Mouse (Mus musculus): Measurements from ENCODE around the gene Gm49395.

Gene Gm49395

DNA sequence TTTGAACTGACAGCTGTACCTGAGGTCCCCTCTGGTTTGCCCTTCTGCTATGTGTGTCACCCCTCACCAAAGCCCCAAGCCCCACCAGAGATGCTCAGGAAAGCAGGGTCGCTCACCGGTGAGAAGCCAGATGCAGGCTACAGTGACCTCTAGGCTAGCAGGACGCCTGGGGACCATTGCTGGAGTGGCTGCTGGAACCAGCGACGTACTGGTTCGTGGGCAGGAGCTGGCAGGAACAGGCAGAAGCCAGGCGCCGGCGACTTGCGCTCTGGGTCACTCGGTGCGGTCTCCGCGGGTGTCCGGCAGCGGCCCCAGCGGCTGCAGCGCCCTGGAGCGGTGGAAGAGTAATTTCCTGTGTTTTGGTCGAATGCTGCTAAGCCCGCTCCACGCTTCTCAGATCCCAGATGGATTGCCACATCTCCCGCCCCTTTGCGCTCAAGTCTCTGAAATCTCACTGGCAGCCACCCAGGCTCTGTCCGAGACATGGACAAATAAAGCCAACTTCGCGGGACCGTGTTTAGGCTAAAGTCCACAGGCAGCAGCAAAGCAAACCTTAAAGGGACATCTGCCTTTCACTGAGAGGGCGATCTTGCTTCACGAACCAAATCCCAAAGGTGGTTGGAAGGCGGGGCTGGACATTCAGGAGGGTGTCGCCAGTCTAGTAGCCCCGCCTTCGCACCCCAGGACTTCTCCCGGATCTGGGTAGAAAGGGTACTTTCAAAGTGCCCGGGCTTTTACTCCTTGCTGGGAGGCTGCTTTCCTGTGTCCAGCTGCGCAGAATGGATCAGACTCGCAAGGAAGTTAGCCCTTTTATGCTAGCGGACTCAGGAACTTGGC lies at the start of gene Gm49395, which contains the start of gene Itga1:
Gene Gm49395, minus strand, starts transcription at position 567 of the 837 bp plus-strand sequence.
Gene Itga1, minus strand, starts transcription at position 610 of the 837 bp plus-strand sequence.
- DNase-seq (ENCODE audit: low read depth, low spot score), result peak; percentile 81

GRCm38 (mm10) chr13:115150602-115151001 lies 48.9 kb upstream of the Gm49395 start:
- no peak for DNase-seq (ENCODE audit: low read depth, low spot score)

DNA sequence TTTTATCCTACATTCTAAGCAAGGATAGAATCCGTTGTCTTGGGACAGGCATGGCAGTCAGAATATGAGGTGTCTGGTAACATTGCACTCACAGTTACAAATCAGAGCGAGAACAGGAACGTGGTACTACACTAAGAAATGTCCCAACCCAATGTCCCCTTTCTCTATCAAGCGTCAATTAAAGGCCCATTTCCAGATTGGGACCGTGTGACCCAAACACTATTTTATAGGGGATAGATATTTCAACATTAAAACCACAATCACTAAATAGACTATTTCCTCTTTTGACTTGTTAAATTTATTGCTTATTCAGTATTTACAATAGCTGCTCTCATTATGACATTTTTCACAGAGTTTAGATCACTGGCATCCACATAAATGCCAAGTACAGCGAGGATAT lies 48.1 kb upstream of the Gm49395 start:
- DNase-seq (ENCODE audit: low read depth, low spot score), result no peak

DNA sequence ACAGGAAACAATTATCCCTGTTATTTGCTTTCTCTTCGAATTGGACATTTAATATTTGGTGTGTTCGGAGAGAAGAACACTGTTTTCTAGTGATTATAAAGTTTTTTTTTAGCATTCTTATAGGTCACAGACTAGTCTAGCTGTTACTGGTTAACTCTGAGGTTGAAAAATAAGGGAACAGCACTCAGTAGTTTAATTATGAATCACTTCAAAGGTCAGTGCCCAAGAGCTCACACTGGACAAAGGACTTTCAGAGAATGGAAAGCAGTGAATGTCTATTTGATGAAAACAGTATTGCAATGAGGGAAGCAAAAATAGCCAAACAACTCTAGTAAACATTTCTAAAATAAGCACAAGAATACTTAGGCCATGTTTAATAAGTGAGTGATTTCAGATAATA lies 41.9 kb upstream of the Gm49395 start:
- DNase-seq (ENCODE audit: low read depth, low spot score), result no peak

GRCm38 (mm10) chr13:115142066-115142465 lies 40.3 kb upstream of the Gm49395 start:
- DNase-seq (ENCODE audit: low read depth, low spot score), result no peak

DNA sequence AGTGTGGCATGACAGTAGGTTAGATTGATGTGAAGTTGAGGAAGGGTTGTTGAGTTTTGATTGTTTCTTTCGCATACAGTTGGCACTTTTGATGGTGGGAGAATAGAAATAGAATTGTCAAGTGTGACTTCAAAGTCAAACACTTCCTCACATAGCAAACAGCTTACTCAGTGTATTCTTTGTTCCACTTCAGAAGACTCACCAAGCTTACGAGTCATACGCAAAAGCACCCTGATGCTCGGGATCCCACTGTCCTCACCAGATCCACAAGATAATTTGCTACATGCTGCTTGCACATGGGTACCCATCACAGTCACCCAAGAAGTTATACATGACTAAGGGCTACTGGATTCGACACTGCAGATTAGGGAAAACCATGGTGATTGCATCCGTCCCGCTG lies 36.8 kb upstream of the Gm49395 start:
- no peak for DNase-seq (ENCODE audit: low read depth, low spot score)

- no peak for DNase-seq (ENCODE audit: low read depth, low spot score)
These were observed 35.0 kb upstream of the Gm49395 start for GRCm38 (mm10) chr13:115136761-115137160.

- DNase-seq (ENCODE audit: low read depth, low spot score), result peak; percentile 11
These were observed 30.7 kb upstream of the Gm49395 start for GRCm38 (mm10) chr13:115132435-115132834.

DNA sequence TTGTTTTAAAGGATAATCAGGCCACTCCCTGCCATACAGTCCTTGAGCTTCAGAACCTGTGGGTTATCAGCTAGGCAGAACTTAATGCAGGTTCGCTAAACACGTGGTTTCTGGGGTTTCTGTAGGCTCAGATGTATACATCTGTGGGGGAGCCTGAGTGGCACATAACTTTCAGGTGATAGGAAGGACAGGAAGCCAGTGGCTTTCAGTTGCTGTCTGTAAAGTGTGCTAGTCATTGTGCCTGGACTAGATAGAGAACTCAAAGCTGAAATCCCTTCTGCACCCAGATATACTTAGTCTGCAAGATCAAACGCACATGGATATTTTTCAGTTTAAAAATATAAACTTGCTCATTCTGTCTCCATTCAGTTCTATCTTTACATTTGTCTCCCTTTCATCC lies 29.7 kb upstream of the Gm49395 start:
- no peak for DNase-seq (ENCODE audit: low read depth, low spot score)

DNA sequence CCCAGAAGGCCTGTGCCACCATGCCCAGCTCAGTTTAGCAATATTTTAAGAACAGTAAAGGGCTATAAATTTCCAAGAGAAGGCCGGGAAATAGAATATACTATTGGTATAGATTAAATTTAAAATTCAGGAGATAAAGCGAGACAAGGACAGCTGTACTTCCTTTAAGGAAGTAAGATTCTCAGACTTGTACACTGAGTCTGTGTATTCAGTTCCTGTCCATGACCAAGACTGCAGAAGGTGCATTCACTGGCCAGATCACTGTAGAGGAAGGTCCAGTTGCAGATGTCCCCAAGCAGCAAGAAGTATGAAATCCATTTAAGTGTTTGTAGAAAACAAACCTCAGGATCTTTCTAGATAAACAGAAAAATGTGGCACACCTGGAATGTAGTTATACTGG lies 28.3 kb upstream of the Gm49395 start:
- DNase-seq (ENCODE audit: low read depth, low spot score), result no peak

GRCm38 (mm10) chr13:115127826-115128225 lies 26.1 kb upstream of the Gm49395 start:
- no peak for DNase-seq (ENCODE audit: low read depth, low spot score)

DNA sequence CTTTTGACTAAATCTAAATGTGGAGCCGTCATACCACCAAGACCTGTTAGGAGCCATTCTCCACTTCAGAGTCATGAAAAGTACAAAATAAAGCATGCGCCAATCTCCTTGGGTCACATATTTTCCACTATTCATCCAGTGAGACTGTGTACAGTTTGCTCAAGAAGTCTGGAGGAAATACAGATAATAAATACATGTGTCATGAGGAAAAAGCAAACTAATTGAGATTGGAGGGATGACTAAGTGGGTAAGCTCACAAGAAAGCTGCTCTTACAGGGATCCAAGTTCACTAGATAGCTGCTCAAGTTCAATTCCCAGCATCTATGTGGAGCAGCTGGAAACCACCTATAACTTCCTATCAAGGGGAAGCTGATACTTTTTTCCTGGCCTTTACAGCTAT lies 24.8 kb upstream of the Gm49395 start:
- no peak for DNase-seq (ENCODE audit: low read depth, low spot score)

- no peak for DNase-seq (ENCODE audit: low read depth, low spot score)
These were observed 23.4 kb upstream of the Gm49395 start for GRCm38 (mm10) chr13:115125130-115125529.

- DNase-seq (ENCODE audit: low read depth, low spot score), result no peak
These were observed 22.8 kb upstream of the Gm49395 start for GRCm38 (mm10) chr13:115124521-115124920.

- DNase-seq (ENCODE audit: low read depth, low spot score), result peak; percentile 36
These were observed 17.0 kb upstream of the Gm49395 start for GRCm38 (mm10) chr13:115118756-115119155.

- no peak for DNase-seq (ENCODE audit: low read depth, low spot score)
These were observed 16.5 kb upstream of the Gm49395 start for GRCm38 (mm10) chr13:115118195-115118594.

GRCm38 (mm10) chr13:115116930-115117621 lies 15.4 kb upstream of the Gm49395 start:
- no peak for DNase-seq (ENCODE audit: low read depth, low spot score)

- no peak for DNase-seq (ENCODE audit: low read depth, low spot score)
These were observed 7.9 kb upstream of the Gm49395 start for GRCm38 (mm10) chr13:115109628-115110027.

GRCm38 (mm10) chr13:115107436-115107835 lies 5.7 kb upstream of the Gm49395 start:
- no peak for DNase-seq (ENCODE audit: low read depth, low spot score)

- DNase-seq (ENCODE audit: low read depth, low spot score), result no peak
These were observed 4.5 kb upstream of the Gm49395 start for GRCm38 (mm10) chr13:115106183-115106582.

GRCm38 (mm10) chr13:115102754-115103153 lies 1.0 kb upstream of the Gm49395 start:
- peak; percentile 3 for DNase-seq (ENCODE audit: low read depth, low spot score)

GRCm38 (mm10) chr13:115100381-115101177 lies 1.1 kb downstream of the Gm49395 start:
- DNase-seq (ENCODE audit: low read depth, low spot score), result peak; percentile 51

Data from ZHBTc4 (cell line).